Mouse (Mus musculus) thymus, postnatal 0 days (tissue): Measurements from ENCODE around the gene 1700057G04Rik. TPM values are rescaled to one million over a fixed set of nuclear protein-coding genes. Genes with fewer than 3 reads are reported as not detected.

Experiments used
- DNase-seq: peaks from one replicate; pipeline ENCODE4 v3.0.0-alpha.2; 2015; ENCODE audit warnings: low spot score
- polyA plus RNA-seq: library from polyadenylated mRNA; unstranded; fragments of >200 nt; fragmentation: Nextera tagmentation; extraction: Ambion mirVana; gene quantifications from 2 replicates; pipeline ENCODE4 v1.2.1, GENCODE M21; 2015

The 1700057G04Rik gene
- polyA plus RNA-seq = not detected in 2 replicates

DNA sequence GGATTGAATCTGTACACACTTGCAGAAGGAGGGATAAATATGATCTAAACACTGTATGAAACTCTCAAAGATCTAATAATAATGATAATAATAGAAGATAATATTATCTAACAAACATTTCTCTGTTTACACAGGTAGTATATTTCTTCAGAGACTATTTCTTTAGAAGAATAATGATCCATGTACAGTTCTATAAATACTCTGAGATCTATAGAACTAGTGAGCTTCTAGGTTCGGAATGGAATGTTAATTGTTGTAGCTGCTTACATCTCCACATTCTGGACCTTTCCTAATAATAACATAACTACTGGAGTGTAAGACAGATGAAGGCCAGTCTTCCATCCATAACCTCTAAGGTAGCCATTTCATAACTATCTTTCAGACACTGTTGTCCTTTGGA is at the start of gene 1700057G04Rik:
1700057G04Rik (plus strand) TSS at position 301 of the 400 bp plus-strand sequence.
- DNase-seq = no peak

DNA sequence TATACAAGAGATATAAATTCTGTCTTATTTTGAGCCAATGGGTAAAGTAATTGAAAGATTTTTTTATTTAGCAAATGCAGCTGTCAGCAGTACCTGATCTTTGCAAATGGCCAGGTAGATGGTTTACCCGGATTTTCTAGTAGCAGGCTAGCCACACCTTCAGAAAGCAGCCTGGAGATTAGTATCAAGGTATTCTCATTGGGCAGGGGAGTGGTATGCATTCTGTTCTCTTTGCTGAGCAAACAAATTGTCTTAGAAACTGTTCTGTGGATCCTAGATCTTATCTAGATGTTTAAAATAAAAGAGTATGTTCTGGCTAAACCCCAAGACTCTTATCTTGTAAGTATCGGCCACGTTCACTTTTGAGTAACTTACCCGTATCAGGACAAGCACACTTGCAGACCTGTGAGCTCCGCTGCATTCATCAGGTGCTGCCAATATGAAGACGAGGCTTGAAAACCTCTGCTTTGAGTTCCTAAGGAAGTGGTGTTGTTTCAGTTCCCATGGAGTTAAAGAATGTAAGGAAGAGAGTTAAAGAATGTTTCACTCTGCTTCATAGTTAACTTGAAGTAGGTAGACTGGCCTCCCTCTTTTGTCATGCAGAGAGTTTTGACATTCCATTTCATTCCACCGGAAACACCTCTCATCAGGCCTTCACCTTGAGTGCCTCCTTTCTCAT is 48.6 kb upstream of the 1700057G04Rik start:
- no peak for DNase-seq

DNA sequence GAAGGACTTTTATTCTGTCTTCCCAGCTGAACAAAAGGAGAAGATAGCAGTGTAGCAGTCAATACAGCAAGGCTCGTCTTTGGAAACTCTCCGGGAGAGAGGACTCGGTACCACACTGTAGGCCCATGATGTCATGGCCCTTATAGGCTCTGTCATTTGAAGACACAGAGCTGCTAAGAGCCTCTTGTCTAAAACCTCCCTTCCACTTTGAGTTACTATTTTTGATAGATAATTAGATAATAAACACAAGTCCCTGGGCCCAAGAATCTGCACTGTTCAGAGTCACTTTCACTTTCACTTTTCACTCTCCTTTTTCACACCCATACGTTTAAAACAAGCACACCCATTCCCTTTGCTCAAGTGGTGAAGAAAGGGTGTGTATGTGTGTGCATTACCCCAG is 43.5 kb upstream of the 1700057G04Rik start:
- DNase-seq = peak; percentile 28

DNA sequence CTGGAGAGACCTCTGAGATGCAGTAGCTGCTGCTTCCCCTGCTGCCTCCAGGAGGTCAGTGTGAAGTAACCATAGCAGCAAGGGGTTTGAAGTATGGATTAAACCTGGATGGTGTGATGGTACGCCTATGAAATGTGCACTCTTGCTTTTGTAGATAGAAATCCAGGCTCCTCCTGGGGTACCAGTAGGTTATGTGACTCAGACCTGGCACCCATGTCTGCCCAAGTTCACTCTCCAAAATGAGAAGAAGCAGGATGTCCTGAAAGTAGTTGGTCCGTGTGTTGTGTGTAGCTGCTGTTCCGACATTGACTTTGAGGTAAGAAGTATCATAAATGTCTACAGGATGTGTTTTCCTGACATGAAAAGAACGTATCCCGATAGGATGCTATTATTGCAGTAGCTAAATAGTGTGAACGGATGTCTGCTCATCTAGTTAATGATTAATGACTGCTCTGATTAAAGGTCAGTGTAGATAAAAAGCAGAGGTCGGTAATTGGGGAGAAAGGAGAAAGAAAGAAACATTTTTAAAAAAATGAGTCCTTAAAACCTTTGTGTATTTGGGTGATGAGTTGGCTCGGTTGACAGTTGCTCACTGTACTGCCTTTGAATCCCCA is 42.5 kb upstream of the 1700057G04Rik start:
- DNase-seq = no peak

DNA sequence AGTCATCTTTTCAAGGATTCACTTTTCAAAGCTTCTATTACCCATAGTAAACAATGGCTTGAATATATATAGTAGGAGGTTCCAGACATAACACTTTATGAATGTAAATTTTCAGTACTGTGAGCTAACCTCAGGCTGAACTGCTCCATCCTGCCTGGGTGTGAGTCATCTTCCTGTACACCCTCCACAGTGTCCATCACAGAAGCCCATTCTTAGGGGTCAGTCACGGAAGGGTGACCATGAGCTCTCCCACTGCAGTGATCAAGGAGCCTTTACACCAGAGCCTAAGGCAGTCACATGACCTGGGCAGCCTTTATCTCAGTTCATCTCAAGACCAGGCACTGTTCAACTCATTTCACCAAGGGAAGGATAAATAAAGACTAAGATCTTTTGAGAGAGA is 41.4 kb upstream of the 1700057G04Rik start:
- DNase-seq = no peak

DNA sequence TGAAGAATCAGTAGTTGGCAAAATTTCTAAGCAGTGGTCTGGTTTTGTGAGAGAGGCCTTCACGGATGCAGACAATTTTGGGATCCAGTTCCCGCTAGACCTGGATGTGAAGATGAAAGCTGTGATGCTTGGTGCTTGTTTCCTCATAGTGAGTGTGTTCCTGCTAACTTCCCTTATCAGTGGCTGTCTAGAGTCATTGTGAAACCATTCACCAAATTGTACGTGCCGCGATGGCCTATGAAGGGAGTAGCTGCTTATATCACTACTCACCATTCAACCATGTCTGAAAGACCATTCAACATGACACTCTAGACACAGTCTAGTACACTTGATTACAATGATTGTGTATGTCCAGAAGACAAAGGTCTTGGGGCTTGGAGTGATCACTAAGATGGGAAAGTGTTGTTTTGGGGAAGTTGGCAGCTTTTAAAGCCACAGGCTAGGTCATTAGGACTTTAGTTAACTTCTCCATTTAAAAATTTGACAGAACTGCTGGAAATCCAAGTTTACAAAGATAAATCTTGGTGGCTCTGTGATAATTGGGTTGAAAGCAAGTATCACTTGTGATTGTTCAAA is 39.3 kb upstream of the 1700057G04Rik start:
- no peak for DNase-seq

DNA sequence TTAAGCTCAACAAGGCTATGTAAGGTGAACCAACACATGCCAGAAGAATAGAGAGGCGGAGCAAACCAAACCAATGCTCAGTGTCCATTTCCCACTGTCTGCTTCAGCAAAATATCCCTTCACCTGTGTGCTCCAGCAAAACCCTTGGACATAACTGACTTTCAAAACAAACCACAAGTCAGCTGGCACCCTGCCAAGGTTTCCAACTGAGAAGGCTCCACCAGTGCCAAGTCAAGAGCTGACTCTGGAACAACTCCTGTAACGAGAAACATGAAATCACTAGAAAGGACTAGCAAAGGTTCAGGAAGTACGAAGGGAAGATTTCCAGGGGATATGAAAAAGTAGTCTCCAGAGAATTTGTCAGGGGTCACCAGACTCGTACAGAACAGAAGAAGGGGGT is 38.2 kb upstream of the 1700057G04Rik start:
- no peak for DNase-seq

- no peak for DNase-seq
Measured at GRCm38 (mm10) chr9:92272650-92273049, 36.5 kb upstream of the 1700057G04Rik start.

DNA sequence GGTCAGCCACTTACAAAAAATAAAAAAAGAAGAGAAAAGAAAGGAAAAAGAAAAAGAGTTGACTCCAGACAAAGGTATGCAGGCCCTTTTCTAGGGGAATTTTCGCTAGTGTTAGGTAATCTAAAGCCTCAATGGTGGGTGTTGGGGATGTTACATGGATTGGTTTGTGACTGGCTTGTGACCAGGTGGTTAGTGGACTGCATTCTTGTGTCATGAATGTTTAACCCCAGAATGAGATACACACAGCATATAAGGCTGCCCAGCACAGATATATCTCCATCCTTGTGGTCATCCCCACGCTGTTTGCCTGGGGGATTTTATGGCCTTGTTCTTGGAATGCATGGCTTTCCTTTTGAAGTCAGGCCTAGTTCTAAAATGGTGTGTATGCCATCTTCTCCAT is 35.9 kb upstream of the 1700057G04Rik start:
- no peak for DNase-seq

DNA sequence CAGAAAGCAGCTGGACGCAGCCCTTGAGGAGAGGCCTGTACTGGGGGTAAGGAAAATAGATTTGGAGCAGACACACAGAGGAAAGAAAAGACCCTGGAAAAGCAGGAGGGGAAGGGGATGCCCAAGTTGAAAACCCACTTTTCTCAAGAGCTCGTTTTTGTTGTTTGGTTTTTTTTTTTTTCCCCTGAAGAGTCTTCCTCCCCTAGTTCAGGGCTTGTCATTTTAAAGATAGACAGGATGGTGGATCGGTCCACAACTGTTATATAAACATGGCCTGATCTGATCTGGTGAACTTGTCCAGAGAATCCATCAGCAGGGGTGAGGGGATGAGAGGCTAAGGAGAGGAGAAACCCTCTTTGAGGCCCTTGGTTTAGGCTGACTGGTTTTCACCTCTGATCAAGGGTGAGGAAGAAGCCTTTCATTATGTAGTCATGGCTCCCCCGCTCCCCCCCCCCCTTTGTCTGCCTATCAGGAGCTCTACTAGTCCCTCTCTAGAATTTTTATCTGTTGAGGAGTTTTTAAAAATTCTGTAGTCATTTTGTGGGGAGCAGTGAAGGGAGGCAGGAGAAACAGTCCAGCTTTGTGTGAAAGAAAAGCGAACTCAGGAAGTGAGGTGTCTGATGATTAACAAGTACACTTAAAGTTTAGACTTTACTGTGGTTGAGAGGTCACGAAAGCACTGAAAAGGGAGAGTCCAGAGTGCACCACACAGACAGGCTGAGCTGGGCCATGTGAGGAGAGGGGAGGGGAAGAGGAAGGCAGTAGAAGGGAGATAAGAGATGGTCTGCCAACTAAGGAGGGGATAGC is 35.0 kb upstream of the 1700057G04Rik start:
- DNase-seq = no peak

DNA sequence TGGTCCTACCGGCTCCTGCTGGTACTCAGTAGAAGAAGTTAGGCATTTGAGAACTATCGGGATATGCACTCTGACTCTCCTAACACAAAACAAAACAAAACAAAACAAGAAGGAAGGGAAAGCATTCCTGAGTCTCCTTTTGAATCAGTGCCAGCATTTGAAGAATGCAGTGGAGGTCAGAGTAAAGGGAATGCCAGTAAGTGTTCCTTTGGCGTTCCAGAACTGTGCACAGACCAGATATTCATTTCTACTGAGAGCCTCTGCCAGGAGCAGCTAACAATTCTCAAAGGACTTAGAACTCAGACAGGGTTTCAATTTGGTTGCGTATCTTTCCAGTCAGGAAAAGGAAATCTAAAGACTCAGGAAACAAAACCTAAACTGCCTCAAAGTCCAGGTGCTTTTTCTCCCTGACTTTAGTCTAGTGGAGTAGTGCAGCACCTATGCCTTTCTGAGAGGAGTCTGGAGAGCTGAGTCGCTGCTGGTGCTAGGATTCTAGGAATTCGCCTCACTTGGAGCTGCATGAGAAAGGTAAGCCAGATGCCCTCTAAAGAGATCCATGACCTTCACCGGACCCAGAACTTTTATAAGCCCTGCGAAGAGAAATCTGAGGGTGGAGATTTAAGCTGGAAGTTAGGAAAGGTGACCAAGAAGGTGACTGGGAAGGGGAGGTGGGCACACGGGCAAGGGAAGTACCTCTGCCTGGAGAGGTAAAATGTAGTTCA is 33.5 kb upstream of the 1700057G04Rik start, which contains the start of gene Plscr2:
Plscr2 (plus strand) TSS at position 117 of the 722 bp plus-strand sequence.
- DNase-seq = no peak

DNA sequence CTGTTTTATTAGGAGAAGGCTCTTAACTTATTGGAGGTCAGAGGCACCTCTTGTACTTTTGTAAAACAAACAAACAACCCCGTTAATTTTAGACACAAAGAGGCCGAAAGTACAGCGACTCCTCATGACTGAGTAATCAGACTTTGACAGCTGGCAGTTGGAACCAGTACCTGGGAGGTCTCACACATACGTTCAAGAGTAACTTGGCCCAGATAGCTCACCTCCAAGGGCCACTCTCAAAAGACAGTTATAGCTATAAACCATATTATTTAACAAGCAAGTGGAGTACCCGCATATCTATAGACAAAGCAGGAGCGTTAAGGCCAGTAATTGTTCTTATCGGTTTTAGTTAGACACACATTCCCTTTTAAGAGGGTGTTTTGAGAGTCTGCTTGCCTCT is 32.8 kb upstream of the 1700057G04Rik start:
- DNase-seq = no peak

DNA sequence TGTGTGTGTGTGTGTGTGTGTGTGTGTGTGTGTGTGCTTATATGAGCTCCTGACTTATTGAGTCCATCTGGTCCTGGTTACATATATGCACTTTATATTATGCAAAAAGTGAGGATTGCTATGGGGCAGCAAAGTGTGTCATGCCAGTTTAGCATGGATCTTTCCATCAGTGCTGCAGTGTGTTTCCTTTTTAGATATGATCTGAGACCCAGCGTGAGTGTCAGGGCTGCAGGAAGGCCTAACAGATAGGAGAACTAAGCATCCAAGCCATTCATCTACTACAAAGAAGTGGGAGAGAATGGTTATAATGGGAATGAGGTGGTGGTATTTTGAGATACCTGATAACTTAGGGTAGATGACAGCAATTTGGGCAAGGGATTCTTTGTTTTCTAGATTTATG is 29.1 kb upstream of the 1700057G04Rik start:
- no peak for DNase-seq

DNA sequence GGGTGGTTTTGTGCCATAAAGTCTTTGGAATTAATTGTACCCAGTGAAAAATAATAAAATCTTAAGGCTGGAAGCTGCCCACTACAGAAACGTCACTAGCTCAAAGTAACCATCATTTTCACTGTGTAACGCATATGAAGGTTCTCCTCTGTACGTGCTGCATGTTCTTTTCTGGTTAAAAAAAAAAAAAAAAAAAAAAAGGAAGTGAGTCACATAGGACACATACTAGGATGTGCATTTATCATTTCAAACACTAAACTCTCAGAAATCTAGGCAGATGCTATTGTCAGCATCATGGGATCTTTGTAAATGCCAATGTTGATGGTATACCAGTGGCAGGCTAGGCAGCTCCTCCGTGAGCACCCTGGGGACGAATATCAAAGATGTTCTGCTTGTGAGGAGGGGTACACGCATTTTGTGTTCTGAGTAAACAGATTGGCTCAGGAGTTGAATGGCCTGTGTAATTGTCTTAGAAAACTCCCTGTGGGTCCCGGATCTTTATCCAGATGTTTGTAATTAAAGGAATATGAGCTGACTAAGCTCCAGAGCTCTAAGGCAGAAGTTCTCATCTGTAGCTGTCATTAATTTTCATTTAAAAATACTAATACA is 26.5 kb upstream of the 1700057G04Rik start:
- DNase-seq = no peak

- no peak for DNase-seq
Measured at GRCm38 (mm10) chr9:92289675-92290074, 19.5 kb upstream of the 1700057G04Rik start.

GRCm38 (mm10) chr9:92292169-92292568 is 17.0 kb upstream of the 1700057G04Rik start:
- no peak for DNase-seq

DNA sequence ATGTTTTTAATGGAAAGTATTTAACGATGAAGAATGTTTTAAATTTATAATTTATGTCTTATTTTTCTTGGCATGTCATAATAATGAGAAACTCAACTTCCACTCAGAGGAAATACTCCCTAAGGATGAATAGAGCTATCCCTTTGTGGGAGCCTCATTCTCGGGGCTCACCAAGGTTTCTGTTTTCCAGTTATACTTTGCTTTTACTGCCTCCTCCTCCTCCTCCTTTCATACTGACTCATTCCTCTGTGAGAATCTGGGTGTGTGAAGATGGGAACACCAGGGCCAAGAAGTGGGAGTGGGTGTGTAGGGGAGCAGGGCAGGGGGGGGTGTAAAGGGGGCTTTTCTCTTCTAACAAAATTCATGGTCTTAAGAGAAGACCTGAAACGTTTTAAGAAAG is 16.3 kb upstream of the 1700057G04Rik start:
- DNase-seq = no peak

DNA sequence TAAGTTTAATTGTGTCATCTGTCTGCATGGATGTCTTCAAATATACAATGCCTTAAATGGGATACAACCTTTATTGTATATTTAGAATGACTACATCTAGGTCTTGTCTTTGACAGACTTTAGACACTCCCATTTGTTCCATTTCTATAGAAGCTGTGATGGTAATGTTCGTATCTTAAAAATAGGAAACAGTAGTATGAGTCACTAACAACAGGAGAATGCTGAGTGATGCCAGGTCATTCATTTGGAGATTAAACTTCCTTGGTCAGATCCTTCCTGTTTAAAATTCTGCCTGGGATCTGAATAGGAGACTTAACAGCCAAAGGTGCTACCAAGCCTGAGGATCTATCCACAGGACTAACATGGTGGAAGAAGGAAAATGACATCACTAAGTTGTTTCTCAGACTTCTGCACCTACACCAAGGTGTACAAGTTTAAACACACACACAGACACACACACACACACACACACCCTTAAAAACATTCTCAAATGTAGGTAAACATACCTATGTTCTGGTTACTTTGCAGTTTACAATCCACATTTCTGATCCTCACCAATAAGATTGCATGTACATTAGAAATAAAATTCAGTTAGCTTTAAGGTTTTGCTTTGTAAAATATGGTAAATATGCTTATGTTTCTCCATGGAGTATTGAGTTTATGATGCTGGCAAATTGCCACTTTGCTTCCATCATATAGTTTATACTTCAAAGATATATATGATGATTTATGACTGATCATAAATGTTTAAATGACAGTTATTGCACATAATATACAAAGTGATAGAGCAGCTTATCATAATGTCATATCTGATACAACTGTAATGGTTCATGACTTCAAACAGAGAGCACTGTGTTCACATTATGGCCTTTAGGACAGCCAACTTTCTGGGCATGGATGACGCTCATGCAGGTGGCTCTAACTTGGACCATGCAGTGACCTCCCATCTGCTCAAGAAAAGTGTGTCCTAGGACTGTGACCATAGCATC is 15.3 kb upstream of the 1700057G04Rik start:
- no peak for DNase-seq

DNA sequence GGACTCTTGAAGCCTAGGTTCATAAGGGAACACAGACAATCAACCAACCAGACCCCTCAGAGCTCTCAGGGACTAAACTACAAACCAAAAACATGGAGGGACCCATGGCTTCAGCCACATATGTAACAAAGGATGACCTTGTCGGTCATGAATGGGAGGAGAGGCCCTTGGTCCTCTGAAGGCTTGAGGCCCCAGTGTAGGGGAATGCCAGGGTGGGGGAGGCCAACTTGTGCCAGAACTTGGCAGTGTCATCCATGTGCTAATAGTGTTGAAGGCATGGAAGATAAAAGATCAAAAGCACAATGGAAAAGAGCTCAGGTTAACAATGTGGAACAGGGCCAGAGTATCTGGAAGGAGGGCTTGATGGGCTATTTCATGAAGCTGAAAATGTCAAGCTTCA is 10.9 kb upstream of the 1700057G04Rik start:
- no peak for DNase-seq

- no peak for DNase-seq
Measured at GRCm38 (mm10) chr9:92301213-92301612, 8.0 kb upstream of the 1700057G04Rik start.
